Mouse (Mus musculus): ENCODE data around the gene Cym. TPM values are rescaled to one million over a fixed set of nuclear protein-coding genes. Genes with fewer than 3 reads are reported as not detected.

Gene Cym
- polyA plus RNA-seq, 1 experiment from 2014 or later: not detected

GRCm38 (mm10) chr3:107239607-107240006 is 18.1 kb upstream of the Cym start, which contains the start of gene Prok1:
Gene Prok1 (minus strand): TSS chr3:107239707.
- 93% methylated on average over 9 of the region's 9 CpGs for WGBS
- H3K9me3 ChIP-seq (replicated peaks): no peaks in the 10 kb centered on the region
- H3K27ac ChIP-seq: no peak within 1 kb of the TSS
- peaks cover 6% of the 10 kb centered on the region; the same call in 1 of the 2 replicates for H3K4me1 ChIP-seq
- H3K36me3 ChIP-seq: no peaks in the 10 kb centered on the region
- no peak for DNase-seq (ENCODE audit: low spot score)
- H3K4me3 ChIP-seq: no peak within 1 kb of the TSS
- H3K27me3 ChIP-seq (ENCODE audit: low read depth, poor library complexity, severe bottlenecking): no peaks in the 10 kb centered on the region

- no peak for DNase-seq (ENCODE audit: low spot score)
- H3K27ac ChIP-seq: no peak overlapping the region
- no peaks in the 10 kb centered on the region for H3K27me3 ChIP-seq (ENCODE audit: low read depth, poor library complexity, severe bottlenecking)
- H3K4me1 ChIP-seq: peaks cover 6% of the 10 kb centered on the region; the same call in 1 of the 2 replicates
- whole genome bisulfite sequencing: 81% methylated on average over 8 of the region's 8 CpGs
- H3K4me3 ChIP-seq: no peak overlapping the region
- H3K9me3 ChIP-seq (replicated peaks): no peaks in the 10 kb centered on the region
- no peaks in the 10 kb centered on the region for H3K36me3 ChIP-seq
Measured at GRCm38 (mm10) chr3:107238471-107238980, 17.0 kb upstream of the Cym start.

- Histone ChIP-seq H3K9me3 (replicated peaks) (no peaks in the 10 kb centered on the region), H3K27me3 (ENCODE audit: low read depth, poor library complexity, severe bottlenecking) (no peaks in the 10 kb centered on the region), H3K36me3 (no peaks in the 10 kb centered on the region), H3K27ac (no peak overlapping the region), H3K4me3 (no peak overlapping the region), H3K4me1 (peaks cover 6% of the 10 kb centered on the region; the same call in 1 of the 2 replicates)
- WGBS: 24% methylated on average over 2 of the region's 2 CpGs
- DNase-seq (ENCODE audit: low spot score): no peak
Measured at GRCm38 (mm10) chr3:107238051-107238450, 16.5 kb upstream of the Cym start.

- DNase-seq (ENCODE audit: low spot score): no peak
- H3K27ac ChIP-seq: no peak overlapping the region
- peaks cover 6% of the 10 kb centered on the region; the same call in 1 of the 2 replicates for H3K4me1 ChIP-seq
- no peaks in the 10 kb centered on the region for H3K9me3 ChIP-seq (replicated peaks)
- no peaks in the 10 kb centered on the region for H3K36me3 ChIP-seq
- H3K4me3 ChIP-seq: no peak overlapping the region
- H3K27me3 ChIP-seq (ENCODE audit: low read depth, poor library complexity, severe bottlenecking): no peaks in the 10 kb centered on the region
- WGBS: 33% methylated on average over 2 of the region's 2 CpGs
Measured at GRCm38 (mm10) chr3:107233945-107234344, 12.4 kb upstream of the Cym start.

- no peaks in the 10 kb centered on the region for H3K27me3 ChIP-seq (ENCODE audit: low read depth, poor library complexity, severe bottlenecking)
- 12% methylated on average over 11 of the region's 11 CpGs for WGBS
- peaks cover 5% of the 10 kb centered on the region; the same call in 1 of the 2 replicates for H3K4me1 ChIP-seq
- H3K36me3 ChIP-seq: no peaks in the 10 kb centered on the region
- H3K27ac ChIP-seq: no peak overlapping the region
- peak; percentile 85 for DNase-seq (ENCODE audit: low spot score)
- H3K4me3 ChIP-seq: no peak overlapping the region
- no peaks in the 10 kb centered on the region for H3K9me3 ChIP-seq (replicated peaks)
Measured at GRCm38 (mm10) chr3:107233351-107233813, 11.8 kb upstream of the Cym start.

GRCm38 (mm10) chr3:107231202-107231601 is 9.7 kb upstream of the Cym start:
- H3K36me3 ChIP-seq: no peaks in the 10 kb centered on the region
- H3K4me3 ChIP-seq: no peak overlapping the region
- no peaks in the 10 kb centered on the region for H3K4me1 ChIP-seq
- DNase-seq (ENCODE audit: low spot score): no peak
- no peaks in the 10 kb centered on the region for H3K9me3 ChIP-seq (replicated peaks)
- 65% methylated on average over 4 of the region's 4 CpGs for WGBS
- H3K27me3 ChIP-seq (ENCODE audit: low read depth, poor library complexity, severe bottlenecking): no peaks in the 10 kb centered on the region
- no peak overlapping the region for H3K27ac ChIP-seq

- Histone ChIP-seq H3K4me1 (no peaks in the 10 kb centered on the region), H3K27ac (no peak within 1 kb of the TSS), H3K9me3 (replicated peaks) (no peaks in the 10 kb centered on the region), H3K27me3 (ENCODE audit: low read depth, poor library complexity, severe bottlenecking) (no peaks in the 10 kb centered on the region), H3K4me3 (no peak within 1 kb of the TSS), H3K36me3 (no peaks in the 10 kb centered on the region)
- 52% methylated on average over 1 of the region's 1 CpGs for WGBS
- DNase-seq (ENCODE audit: low spot score): no peak
Measured at GRCm38 (mm10) chr3:107230527-107230926, 9.0 kb upstream of the Cym start, which contains the start of gene A630076J17Rik. Gene A630076J17Rik (plus strand): TSS chr3:107230614.

- DNase-seq (ENCODE audit: low spot score): no peak
- H3K4me1 ChIP-seq: no peaks in the 10 kb centered on the region
- no peak overlapping the region for H3K4me3 ChIP-seq
- H3K36me3 ChIP-seq: no peaks in the 10 kb centered on the region
- H3K9me3 ChIP-seq (replicated peaks): no peaks in the 10 kb centered on the region
- WGBS: 75% methylated on average over 5 of the region's 5 CpGs
- H3K27ac ChIP-seq: no peak overlapping the region
- no peaks in the 10 kb centered on the region for H3K27me3 ChIP-seq (ENCODE audit: low read depth, poor library complexity, severe bottlenecking)
Measured at GRCm38 (mm10) chr3:107229822-107230221, 8.3 kb upstream of the Cym start.

- Histone ChIP-seq H3K27me3 (ENCODE audit: low read depth, poor library complexity, severe bottlenecking) (no peaks in the 10 kb centered on the region), H3K4me1 (no peaks in the 10 kb centered on the region), H3K4me3 (no peak overlapping the region), H3K9me3 (replicated peaks) (no peaks in the 10 kb centered on the region), H3K36me3 (no peaks in the 10 kb centered on the region), H3K27ac (no peak overlapping the region)
- WGBS: 76% methylated on average over 5 of the region's 5 CpGs
- DNase-seq (ENCODE audit: low spot score): no peak
Measured at GRCm38 (mm10) chr3:107229221-107229620, 7.7 kb upstream of the Cym start.

GRCm38 (mm10) chr3:107225820-107226219 is 4.3 kb upstream of the Cym start:
- no peaks in the 10 kb centered on the region for H3K4me1 ChIP-seq
- no peak overlapping the region for H3K27ac ChIP-seq
- no peaks in the 10 kb centered on the region for H3K27me3 ChIP-seq (ENCODE audit: low read depth, poor library complexity, severe bottlenecking)
- H3K36me3 ChIP-seq: no peaks in the 10 kb centered on the region
- H3K9me3 ChIP-seq (replicated peaks): no peaks in the 10 kb centered on the region
- DNase-seq (ENCODE audit: low spot score): no peak
- H3K4me3 ChIP-seq: no peak overlapping the region
- 95% methylated on average over 5 of the region's 5 CpGs for WGBS

GRCm38 (mm10) chr3:107223230-107223629 is 1.7 kb upstream of the Cym start:
- no peak overlapping the region for H3K4me3 ChIP-seq
- 84% methylated on average over 1 of the region's 1 CpGs for WGBS
- no peaks in the 10 kb centered on the region for H3K36me3 ChIP-seq
- no peak for DNase-seq (ENCODE audit: low spot score)
- no peaks in the 10 kb centered on the region for H3K4me1 ChIP-seq
- no peak overlapping the region for H3K27ac ChIP-seq
- no peaks in the 10 kb centered on the region for H3K9me3 ChIP-seq (replicated peaks)
- no peaks in the 10 kb centered on the region for H3K27me3 ChIP-seq (ENCODE audit: low read depth, poor library complexity, severe bottlenecking)

- H3K9me3 ChIP-seq (replicated peaks): no peaks in the 10 kb centered on the region
- WGBS: 92% methylated on average over 7 of the region's 7 CpGs
- no peak overlapping the region for H3K27ac ChIP-seq
- no peak for DNase-seq (ENCODE audit: low spot score)
- H3K36me3 ChIP-seq: no peaks in the 10 kb centered on the region
- H3K4me3 ChIP-seq: no peak overlapping the region
- no peaks in the 10 kb centered on the region for H3K27me3 ChIP-seq (ENCODE audit: low read depth, poor library complexity, severe bottlenecking)
- H3K4me1 ChIP-seq: no peaks in the 10 kb centered on the region
Measured at GRCm38 (mm10) chr3:107218572-107218971, 3.0 kb downstream of the Cym start.

GRCm38 (mm10) chr3:107217101-107217480 is 4.4 kb downstream of the Cym start:
- no peak for DNase-seq (ENCODE audit: low spot score)
- no peak overlapping the region for H3K27ac ChIP-seq
- no peak overlapping the region for H3K4me3 ChIP-seq
- H3K27me3 ChIP-seq (ENCODE audit: low read depth, poor library complexity, severe bottlenecking): no peaks in the 10 kb centered on the region
- H3K36me3 ChIP-seq: no peaks in the 10 kb centered on the region
- H3K4me1 ChIP-seq: no peaks in the 10 kb centered on the region
- H3K9me3 ChIP-seq (replicated peaks): no peaks in the 10 kb centered on the region
- WGBS: 90% methylated on average over 3 of the region's 3 CpGs

Data from limb, embryonic 10.5 days (tissue).